Mouse (Mus musculus) stomach, embryonic 15.5 days (tissue): Measurements from ENCODE around the gene Lamb3. TPM values are rescaled to one million over a fixed set of nuclear protein-coding genes. Genes with fewer than 3 reads are reported as not detected.

Source experiments
- ATAC-seq: fragments of 200-750 bp; cut with Nextera tagmentation; 2 replicates; pipeline ENCODE4 v1.8.0; 2017; ENCODE audit warnings: low read depth, moderate number of reproducible peaks, moderate TSS enrichment; ENCODE audit not compliant: insufficient read depth, low FRiP score
- H3K27ac ChIP-seq: fragments of 300-500 bp; sonication (generic); 2 replicates; pipeline ENCODE4 v1.5.1; 2015; ENCODE audit warnings: mild to moderate bottlenecking, inconsistent platforms
- H3K27me3 ChIP-seq: fragments of 300-500 bp; sonication (generic); replicated peaks from 2 replicates; pipeline ENCODE4 v1.6.1; 2015; ENCODE audit warnings: inconsistent platforms
- H3K36me3 ChIP-seq: fragments of 300-500 bp; sonication (generic); 2 replicates; pipeline ENCODE4 v1.6.1; 2015; ENCODE audit warnings: inconsistent platforms
- H3K4me1 ChIP-seq: fragments of 300-500 bp; sonication (generic); 2 replicates; pipeline ENCODE4 v1.6.1; 2015; ENCODE audit warnings: inconsistent platforms
- H3K4me2 ChIP-seq: fragments of 300-500 bp; sonication (generic); 2 replicates; pipeline ENCODE4 v1.6.1; 2015; ENCODE audit warnings: mild to moderate bottlenecking, inconsistent platforms
- H3K4me3 ChIP-seq: fragments of 300-500 bp; sonication (generic); replicated peaks from 2 replicates; pipeline ENCODE4 v1.5.1; 2015; ENCODE audit warnings: inconsistent platforms
- H3K9ac ChIP-seq: fragments of 300-500 bp; sonication (generic); 2 replicates; pipeline ENCODE4 v1.6.1; 2015; ENCODE audit warnings: inconsistent platforms
- H3K9me3 ChIP-seq: fragments of 300-500 bp; sonication (generic); 2 replicates; pipeline ENCODE4 v1.6.1; 2016; ENCODE audit warnings: inconsistent platforms
- WGBS: fragments of 180-500 bp; shearing (Covaris S2); methylation state at CpG from one replicate; pipeline ENCODE4 v1.1.7; 2015; 5-methylcytosine and 5-hydroxymethylcytosine counted together
- polyA plus RNA-seq: library from polyadenylated mRNA; unstranded; fragments of >200 nt; fragmentation: Nextera tagmentation; extraction: Ambion mirVana; gene quantifications from 2 replicates; pipeline ENCODE4 v1.2.1, GENCODE M21; 2015

Lamb3 gene
- polyA plus RNA-seq, 1 experiment from 2014 or later: 12.5 TPM

- H3K4me1 ChIP-seq: peaks cover 26% of the 10 kb centered on the region
- ATAC-seq: no peak
- WGBS: 45% methylated on average over 2 of the region's 2 CpGs
- H3K27me3 ChIP-seq: peaks cover 3% of the 10 kb centered on the region; the same call in 1 of the 2 replicates
- H3K9ac ChIP-seq: no peak overlapping the region
- H3K9me3 ChIP-seq: no peaks in the 10 kb centered on the region
- H3K4me2 ChIP-seq: no peak overlapping the region
- H3K4me3 ChIP-seq: no peak overlapping the region
- no peaks in the 10 kb centered on the region for H3K36me3 ChIP-seq
- no peak overlapping the region for H3K27ac ChIP-seq
These were observed 179.7 kb downstream of the Lamb3 start for GRCm38 (mm10) chr1:193387241-193387640.

DNA sequence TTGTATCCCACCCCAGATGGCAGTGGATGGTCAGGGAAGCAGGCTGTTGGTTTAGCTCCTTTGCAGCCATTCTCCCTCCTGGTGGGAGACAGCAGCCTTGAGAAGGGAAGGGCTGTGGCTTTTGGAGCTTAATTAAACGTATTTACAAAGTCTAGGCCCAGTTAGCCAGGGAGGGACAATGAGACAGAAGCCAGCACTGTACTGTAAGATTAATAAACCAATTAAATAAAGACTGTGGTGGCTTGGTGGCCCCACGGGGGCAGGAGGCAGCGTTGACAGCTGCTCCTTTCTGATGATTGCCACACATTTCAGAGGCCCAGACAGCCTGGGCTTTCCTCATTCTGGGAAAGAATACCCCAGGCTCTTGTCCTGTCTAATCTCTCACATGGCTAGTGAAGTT lies 182.0 kb downstream of the Lamb3 start:
- peaks cover 3% of the 10 kb centered on the region; the same call in 1 of the 2 replicates for H3K27me3 ChIP-seq
- no peaks in the 10 kb centered on the region for H3K36me3 ChIP-seq
- H3K4me1 ChIP-seq: peaks cover 19% of the 10 kb centered on the region
- WGBS: 20% methylated on average over 3 of the region's 3 CpGs
- no peak overlapping the region for H3K4me3 ChIP-seq
- no peak overlapping the region for H3K9ac ChIP-seq
- H3K4me2 ChIP-seq: no peak overlapping the region
- no peaks in the 10 kb centered on the region for H3K9me3 ChIP-seq
- H3K27ac ChIP-seq: no peak overlapping the region
- no peak for ATAC-seq

GRCm38 (mm10) chr1:193390004-193390403 lies 182.5 kb downstream of the Lamb3 start:
- H3K36me3 ChIP-seq: no peaks in the 10 kb centered on the region
- H3K27me3 ChIP-seq: peaks cover 3% of the 10 kb centered on the region; the same call in 1 of the 2 replicates
- no peak for ATAC-seq
- WGBS: 51% methylated on average over 12 of the region's 12 CpGs
- H3K4me3 ChIP-seq: no peak overlapping the region
- peaks cover 19% of the 10 kb centered on the region for H3K4me1 ChIP-seq
- H3K9ac ChIP-seq: no peak overlapping the region
- no peak overlapping the region for H3K4me2 ChIP-seq
- no peaks in the 10 kb centered on the region for H3K9me3 ChIP-seq
- H3K27ac ChIP-seq: no peak overlapping the region

DNA sequence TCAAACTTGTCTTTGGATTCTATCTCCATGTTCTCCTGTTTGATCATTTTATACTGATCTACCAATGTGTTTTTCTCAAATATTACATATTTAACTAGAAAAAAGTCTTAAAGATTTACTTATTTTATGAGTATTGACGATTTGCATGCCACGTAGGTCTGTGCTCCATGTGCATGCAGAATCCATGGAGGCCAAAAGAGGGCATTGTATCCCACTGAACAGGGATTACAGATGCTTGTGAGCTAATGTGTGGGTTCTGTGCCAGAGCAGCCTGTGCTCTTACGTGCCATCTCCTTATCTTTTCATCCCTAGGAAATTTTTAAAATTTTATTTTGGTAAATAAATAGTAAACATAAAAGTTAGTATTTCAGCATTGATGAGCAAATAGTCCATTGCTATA lies 184.8 kb downstream of the Lamb3 start:
- WGBS: 85% methylated on average over 3 of the region's 3 CpGs
- H3K36me3 ChIP-seq: no peaks in the 10 kb centered on the region
- peaks cover 3% of the 10 kb centered on the region; the same call in 1 of the 2 replicates for H3K27me3 ChIP-seq
- no peak overlapping the region for H3K4me2 ChIP-seq
- H3K4me3 ChIP-seq: no peak overlapping the region
- no peaks in the 10 kb centered on the region for H3K9me3 ChIP-seq
- ATAC-seq: no peak
- H3K27ac ChIP-seq: no peak overlapping the region
- no peak overlapping the region for H3K9ac ChIP-seq
- peaks cover 9% of the 10 kb centered on the region for H3K4me1 ChIP-seq

Other genes starting within 250 kb of the Lamb3 start
- 1.7 and 1.9 TPM in 2 replicates for gene Syt14, start 171.9 kb upstream of the Lamb3 start, polyA plus RNA-seq
- gene Diexf, start 77.4 kb upstream of the Lamb3 start, polyA plus RNA-seq: 6.8 and 8.5 TPM in 2 replicates
- 56.3 and 56.6 TPM in 2 replicates for gene Irf6, start 54.6 kb upstream of the Lamb3 start, polyA plus RNA-seq
- 14.6 and 16.3 TPM in 2 replicates for gene A130010J15Rik, start 39.7 kb upstream of the Lamb3 start, polyA plus RNA-seq
- 3.9 and 5.6 TPM in 2 replicates for gene Traf3ip3, start 6.0 kb upstream of the Lamb3 start, polyA plus RNA-seq
- 1.8 and 2.4 TPM in 2 replicates for gene Hsd11b1, start 56.4 kb downstream of the Lamb3 start, polyA plus RNA-seq
- 30.6 and 38.3 TPM in 2 replicates for gene G0s2, start 65.5 kb downstream of the Lamb3 start, polyA plus RNA-seq
- gene Camk1g, start 162.6 kb downstream of the Lamb3 start, polyA plus RNA-seq: 6.7 and 8.9 TPM in 2 replicates